Mouse (Mus musculus) lung, embryonic 15.5 days (tissue): ENCODE measurements around the gene Klk15. TPM values are rescaled to one million over a fixed set of nuclear protein-coding genes. Genes with fewer than 3 reads are reported as not detected.

Source experiments
- polyA plus RNA-seq: library from polyadenylated mRNA; unstranded; fragments of >200 nt; fragmentation: Nextera tagmentation; extraction: Ambion mirVana; gene quantifications from 2 replicates; pipeline ENCODE4 v1.2.1, GENCODE M21; 2015

The Klk15 gene
- polyA plus RNA-seq, 1 experiment from 2014 or later = not detected

Other genes starting within 250 kb of the Klk15 start
- gene Klk14, start 243.3 kb upstream of the Klk15 start, polyA plus RNA-seq = not detected in 2 replicates
- gene Klk13, start 221.2 kb upstream of the Klk15 start, polyA plus RNA-seq = 2.6 and 3.0 TPM in 2 replicates
- not detected in 2 replicates for gene Klk12, start 164.8 kb upstream of the Klk15 start, polyA plus RNA-seq
- 0.14 and 0.42 TPM in 2 replicates for gene Klk11, start 159.1 kb upstream of the Klk15 start, polyA plus RNA-seq
- 1.8 and 1.9 TPM in 2 replicates for gene Klk10, start 152.7 kb upstream of the Klk15 start, polyA plus RNA-seq
- 0.16 TPM in 1 of 2 replicates, not detected in the other for gene Klk9, start 141.8 kb upstream of the Klk15 start, polyA plus RNA-seq
- gene Klk8, start 136.2 kb upstream of the Klk15 start, polyA plus RNA-seq = 21.4 and 22.4 TPM in 2 replicates
- not detected in 2 replicates for gene Klk7, start 122.4 kb upstream of the Klk15 start, polyA plus RNA-seq
- not detected in 2 replicates for gene Klk6, start 109.2 kb upstream of the Klk15 start, polyA plus RNA-seq
- gene Klk5, start 91.8 kb upstream of the Klk15 start, polyA plus RNA-seq = not detected in 2 replicates
- not detected in 2 replicates for gene Klk4, start 52.6 kb upstream of the Klk15 start, polyA plus RNA-seq
- gene Klk1b8, start 16.9 kb downstream of the Klk15 start, polyA plus RNA-seq = not detected in 2 replicates
- not detected in 2 replicates for gene Klk1b1, start 33.0 kb downstream of the Klk15 start, polyA plus RNA-seq
- gene Klk1b9, start 42.3 kb downstream of the Klk15 start, polyA plus RNA-seq = not detected in 2 replicates
- gene Klk1b11, start 62.1 kb downstream of the Klk15 start, polyA plus RNA-seq = not detected in 2 replicates
- gene Klk1b26, start 78.4 kb downstream of the Klk15 start, polyA plus RNA-seq = not detected in 2 replicates
- gene Klk1b27, start 118.5 kb downstream of the Klk15 start, polyA plus RNA-seq = not detected in 2 replicates
- not detected in 2 replicates for gene Klk1b21, start 168.6 kb downstream of the Klk15 start, polyA plus RNA-seq
- not detected in 2 replicates for gene Klk1b22, start 178.9 kb downstream of the Klk15 start, polyA plus RNA-seq
- gene Klk1b16, start 203.0 kb downstream of the Klk15 start, polyA plus RNA-seq = not detected in 2 replicates